Mouse (Mus musculus) myocyte (in vitro differentiated cells): ENCODE results near the gene Ptprs. TPM values are rescaled to one million over a fixed set of nuclear protein-coding genes. Genes with fewer than 3 reads are reported as not detected.

Source experiments
- H3K27me3 ChIP-seq: one replicate; pipeline ENCODE4 v1.6.1; 2011; ENCODE audit not compliant: control insufficient read depth, insufficient read depth, insufficient read length
- H3K36me3 ChIP-seq: one replicate; pipeline ENCODE4 v1.6.1; 2011; ENCODE audit not compliant: control insufficient read depth, insufficient read depth
- H3K4me2 ChIP-seq: one replicate; pipeline ENCODE4 v1.6.1; 2011; ENCODE audit warnings: low read depth, control low read depth
- H3K4me3 ChIP-seq: one replicate; pipeline ENCODE4 v1.5.1; 2011; ENCODE audit warnings: mild to moderate bottlenecking, control low read depth, moderate library complexity
- H3K79me2 ChIP-seq: one replicate; pipeline ENCODE4 v1.6.1; 2011; ENCODE audit not compliant: control insufficient read depth, insufficient read depth
- H3ac ChIP-seq: one replicate; pipeline ENCODE4 v1.6.1; 2011; ENCODE audit not compliant: control insufficient read depth, insufficient read length
- CEBPB ChIP-seq: IDR thresholded peaks from 2 replicates; pipeline ENCODE4 v1.6.1; 2011; ENCODE audit warnings: mild to moderate bottlenecking, moderate library complexity; ENCODE audit not compliant: poor library complexity, insufficient read depth, severe bottlenecking
- E2F4 ChIP-seq: IDR thresholded peaks from one replicate; pipeline ENCODE4 v1.6.1; 2011; ENCODE audit warnings: mild to moderate bottlenecking, control low read depth, moderate library complexity; ENCODE audit not compliant: insufficient read depth
- MAX ChIP-seq: IDR thresholded peaks from one replicate; pipeline ENCODE4 v1.6.1; 2011; ENCODE audit warnings: low read depth, mild to moderate bottlenecking, control low read depth
- MYOD1 ChIP-seq, 3 experiments: IDR thresholded peaks; one replicate each; pipeline ENCODE4 v1.6.1; 2011; ENCODE audit warnings: control low read depth in 2 of 3, low read depth in 2 of 3, mild to moderate bottlenecking in 2 of 3, moderate library complexity in 1 of 3; ENCODE audit not compliant: insufficient read length in 2 of 3, control insufficient read depth in 1 of 3
- MYOG ChIP-seq, 3 experiments: IDR thresholded peaks; one replicate each; pipeline ENCODE4 v1.6.1; 2011; ENCODE audit warnings: control low read depth in 2 of 3, low read depth in 2 of 3, mild to moderate bottlenecking in 2 of 3; ENCODE audit not compliant: insufficient read length in 2 of 3, control insufficient read depth in 1 of 3, insufficient read depth in 1 of 3
- POLR2A ChIP-seq: IDR thresholded peaks from one replicate; pipeline ENCODE4 v1.6.1; 2011; ENCODE audit warnings: low read depth, mild to moderate bottlenecking, control low read depth, moderate library complexity; ENCODE audit not compliant: insufficient read length
- POLR2AphosphoS2 ChIP-seq: IDR thresholded peaks from one replicate; pipeline ENCODE4 v1.6.1; 2011; ENCODE audit warnings: low read depth, control low read depth; ENCODE audit not compliant: insufficient read length
- REST ChIP-seq: IDR thresholded peaks from one replicate; pipeline ENCODE4 v1.6.1; 2011; ENCODE audit warnings: mild to moderate bottlenecking, control low read depth, moderate library complexity; ENCODE audit not compliant: insufficient read depth, insufficient read length
- SRF ChIP-seq: IDR thresholded peaks from one replicate; pipeline ENCODE4 v1.6.1; 2011; ENCODE audit warnings: low read depth; ENCODE audit not compliant: control insufficient read depth, insufficient read length
- TCF12 ChIP-seq: IDR thresholded peaks from one replicate; pipeline ENCODE4 v1.6.1; 2011; ENCODE audit warnings: mild to moderate bottlenecking, control low read depth; ENCODE audit not compliant: poor library complexity, insufficient read depth, severe bottlenecking
- TCF3 ChIP-seq: IDR thresholded peaks from one replicate; pipeline ENCODE4 v1.6.1; 2011; ENCODE audit warnings: low read depth, control low read depth; ENCODE audit not compliant: insufficient read length
- USF1 ChIP-seq: IDR thresholded peaks from one replicate; pipeline ENCODE4 v1.6.1; 2011; ENCODE audit warnings: low read depth, mild to moderate bottlenecking, control low read depth, moderate library complexity
- polyA plus RNA-seq: library from polyadenylated mRNA; unstranded; fragments of >200 nt; fragmentation: generic; extraction: Trizol; gene quantifications from one replicate; pipeline ENCODE4 v1.2.1, GENCODE M21; 2012; ENCODE audit warnings: missing spikeins

Ptprs gene
- polyA plus RNA-seq, 1 experiment: 116 TPM

DNA sequence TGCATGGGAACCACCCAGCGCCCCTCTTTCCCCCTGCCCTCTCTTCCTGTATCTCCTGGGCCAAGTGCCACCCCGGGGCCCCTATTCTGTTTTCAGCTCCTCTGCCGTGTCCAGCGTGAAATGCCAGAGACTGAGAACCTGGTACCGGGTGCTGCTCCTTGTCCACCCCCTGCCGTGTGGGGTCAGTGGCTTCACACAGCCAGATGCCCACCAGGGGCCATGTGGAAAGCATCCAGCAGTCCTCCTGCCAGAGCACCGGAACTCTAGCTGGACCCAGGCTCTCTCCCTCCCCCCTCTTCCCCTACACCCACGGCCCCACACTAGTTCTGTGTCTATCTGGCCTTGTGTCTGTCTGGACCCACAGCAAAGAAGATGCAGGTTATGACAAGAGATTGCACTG is 68.9 kb downstream of the Ptprs start:
- Histone ChIP-seq H3K4me2 (no peak overlapping the region), H3K27me3 (no peaks in the 10 kb centered on the region), H3K36me3 (no peaks in the 10 kb centered on the region), H3ac (no peak overlapping the region), H3K4me3 (no peak overlapping the region), H3K79me2 (no peaks in the 10 kb centered on the region)
- no peak for TF ChIP-seq POLR2AphosphoS2
- no peak for TF ChIP-seq CEBPB
- TF ChIP-seq MAX: no peak
- TF ChIP-seq MYOD1 (IDR thresholded peaks at IDR 0.05; ENCODE audit: control insufficient read depth in 1 of 3, insufficient read length in 2 of 3, low read depth in 2 of 3): no peak
- no peak for TF ChIP-seq POLR2A
- TF ChIP-seq TCF12: no peak
- TF ChIP-seq REST: no peak
- no peak for TF ChIP-seq SRF
- no peak for TF ChIP-seq MYOG (IDR thresholded peaks at IDR 0.05; ENCODE audit: control insufficient read depth in 1 of 3, insufficient read depth in 1 of 3, insufficient read length in 2 of 3, low read depth in 2 of 3)
- TF ChIP-seq USF1: no peak

DNA sequence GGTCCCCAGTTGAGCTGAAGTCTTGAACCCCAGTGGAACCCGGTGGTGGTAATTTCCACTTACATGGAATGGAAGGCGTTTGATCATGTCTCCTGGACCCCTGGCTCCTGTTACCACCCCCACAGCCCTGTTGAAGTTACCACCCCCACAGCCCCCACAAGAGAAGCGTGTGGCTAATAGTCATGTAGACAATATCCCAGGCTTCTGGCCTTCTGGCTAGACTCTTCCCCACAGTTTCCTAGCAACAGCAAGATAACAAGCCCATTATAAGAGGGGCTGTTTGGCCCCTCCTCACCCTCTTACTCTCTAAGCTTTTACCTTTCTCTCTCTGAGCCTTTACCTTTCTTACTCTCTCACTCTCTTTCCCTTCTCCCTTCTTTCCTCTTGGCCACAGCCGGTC is 69.4 kb downstream of the Ptprs start:
- Histone ChIP-seq H3ac (no peak overlapping the region), H3K79me2 (no peaks in the 10 kb centered on the region), H3K4me3 (no peak overlapping the region), H3K4me2 (no peak overlapping the region), H3K36me3 (no peaks in the 10 kb centered on the region), H3K27me3 (no peaks in the 10 kb centered on the region)
- TF ChIP-seq TCF3 (no peak), E2F4 (no peak), TCF12 (no peak), POLR2AphosphoS2 (no peak), USF1 (no peak), MYOD1 (IDR thresholded peaks at IDR 0.05; ENCODE audit: control insufficient read depth in 1 of 3, insufficient read length in 2 of 3, low read depth in 2 of 3) (no peak), POLR2A (no peak), MYOG (IDR thresholded peaks at IDR 0.05; ENCODE audit: control insufficient read depth in 1 of 3, insufficient read depth in 1 of 3, insufficient read length in 2 of 3, low read depth in 2 of 3) (no peak), CEBPB (no peak), SRF (no peak), REST (no peak), MAX (no peak)

DNA sequence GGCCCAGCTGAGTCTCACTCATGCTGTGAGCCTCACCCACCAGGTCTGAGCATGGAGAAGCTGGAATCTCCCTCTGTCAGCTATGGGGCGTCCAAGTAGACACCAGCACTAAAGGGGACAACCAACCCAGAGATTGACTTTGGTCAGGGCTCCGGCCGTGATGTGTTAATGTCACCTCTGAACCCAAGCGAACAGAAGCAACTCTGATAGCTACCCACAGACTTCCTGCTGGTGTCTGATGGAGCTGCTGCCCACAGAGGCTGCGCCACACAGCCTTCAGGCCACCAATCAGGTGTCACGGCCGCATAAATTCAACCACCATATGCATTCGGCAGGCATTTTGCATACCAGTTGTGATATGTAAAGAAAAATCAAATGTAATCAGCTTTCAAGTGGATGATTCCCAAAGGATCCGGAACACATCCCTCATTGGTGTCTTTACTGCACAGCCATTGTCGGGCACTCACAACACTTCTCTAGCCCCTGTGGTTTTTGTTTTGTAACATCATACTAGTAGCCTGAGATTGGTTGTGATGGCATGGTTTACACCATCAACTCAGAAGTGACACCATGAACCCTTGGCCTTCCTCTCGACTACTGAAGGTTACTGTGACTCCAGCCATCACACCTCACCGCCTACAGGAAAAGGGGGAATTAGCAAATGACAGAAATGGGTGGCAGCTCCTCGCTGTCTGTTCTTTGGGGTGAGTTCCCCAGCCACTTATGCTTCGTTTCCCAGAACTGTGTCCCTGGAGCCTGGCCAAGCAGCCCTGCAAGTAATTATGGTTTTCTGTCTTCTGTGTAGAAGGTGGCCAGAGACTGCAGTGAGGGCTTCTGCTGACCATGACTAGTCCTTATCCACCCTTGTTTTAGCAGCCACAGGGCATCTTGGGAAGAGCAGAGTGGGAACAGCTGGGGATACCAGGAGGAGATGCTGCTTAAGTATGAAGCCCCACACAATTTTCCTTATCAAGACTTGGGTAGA is 70.1 kb downstream of the Ptprs start:
- Histone ChIP-seq H3K36me3 (no peaks in the 10 kb centered on the region), H3ac (no peak overlapping the region)
- TF ChIP-seq TCF12: no peak
- no peak for TF ChIP-seq MAX
- TF ChIP-seq USF1: no peak
- TF ChIP-seq POLR2A: peak; percentile 10
- no peak for TF ChIP-seq REST
- TF ChIP-seq CEBPB: no peak
- TF ChIP-seq SRF: no peak
- TF ChIP-seq POLR2AphosphoS2: peak; percentile 44
- no peak for TF ChIP-seq TCF3
- TF ChIP-seq E2F4: no peak

DNA sequence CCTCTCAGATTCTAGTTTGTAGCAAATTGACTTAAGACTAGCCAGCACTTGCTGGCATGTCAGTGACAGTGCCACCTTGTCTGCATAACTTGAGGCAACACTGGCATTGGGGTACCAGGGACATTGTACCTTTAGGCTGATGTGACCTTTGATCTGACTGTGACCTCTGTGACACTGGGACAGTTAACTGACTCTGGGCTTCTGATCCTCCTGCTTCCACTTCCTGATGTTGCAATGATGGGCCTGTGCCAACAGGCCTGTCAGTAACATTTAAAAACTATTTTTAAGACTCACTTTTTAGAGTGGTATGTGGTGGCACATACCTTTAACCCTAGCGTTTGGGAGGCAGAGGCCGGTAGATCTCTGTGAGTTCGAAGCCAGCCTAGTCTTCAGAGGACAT is 70.9 kb downstream of the Ptprs start:
- no peak overlapping the region for H3ac ChIP-seq
- TF ChIP-seq CEBPB (no peak), TCF12 (no peak), SRF (no peak), TCF3 (no peak), MYOD1 (IDR thresholded peaks at IDR 0.05; ENCODE audit: control insufficient read depth in 1 of 3, insufficient read length in 2 of 3, low read depth in 2 of 3) (no peak), MAX (no peak), E2F4 (no peak), POLR2A (no peak), MYOG (IDR thresholded peaks at IDR 0.05; ENCODE audit: control insufficient read depth in 1 of 3, insufficient read depth in 1 of 3, insufficient read length in 2 of 3, low read depth in 2 of 3) (no peak), REST (no peak), USF1 (no peak), POLR2AphosphoS2 (no peak)
- H3K36me3 ChIP-seq: no peaks in the 10 kb centered on the region
- no peaks in the 10 kb centered on the region for H3K79me2 ChIP-seq
- no peak overlapping the region for H3K4me3 ChIP-seq
- no peaks in the 10 kb centered on the region for H3K27me3 ChIP-seq
- no peak overlapping the region for H3K4me2 ChIP-seq

More for the DNA sequence above, 70.1 kb downstream of the Ptprs start:
- H3K27me3 ChIP-seq: no peaks in the 10 kb centered on the region
- no peak overlapping the region for H3K4me2 ChIP-seq
- no peak overlapping the region for H3K4me3 ChIP-seq
- H3K79me2 ChIP-seq: no peaks in the 10 kb centered on the region
